Mouse (Mus musculus) cerebellum, adult 2 months (tissue): ENCODE measurements at regions not wholly inside any gene's neighbourhood (a gene's known extent, or its start where the extent isn't known, plus 50 kb on each side); places are given as distances from the start of the nearest gene placed in this dataset.

Experiments
- CTCF ChIP-seq: fragments of 200-500 bp; IDR thresholded peaks from 2 replicates; pipeline ENCODE4 v1.5.1; 2011; ENCODE audit warnings: low read depth, mild to moderate bottlenecking, control low read depth, low read length, moderate library complexity, borderline replicate concordance; ENCODE audit not compliant: insufficient read depth
- POLR2A ChIP-seq: fragments of 200-500 bp; IDR thresholded peaks from 2 replicates; pipeline ENCODE4 v1.6.1; 2011; ENCODE audit warnings: low read length, control low read depth, borderline replicate concordance; ENCODE audit not compliant: insufficient read depth

DNA sequence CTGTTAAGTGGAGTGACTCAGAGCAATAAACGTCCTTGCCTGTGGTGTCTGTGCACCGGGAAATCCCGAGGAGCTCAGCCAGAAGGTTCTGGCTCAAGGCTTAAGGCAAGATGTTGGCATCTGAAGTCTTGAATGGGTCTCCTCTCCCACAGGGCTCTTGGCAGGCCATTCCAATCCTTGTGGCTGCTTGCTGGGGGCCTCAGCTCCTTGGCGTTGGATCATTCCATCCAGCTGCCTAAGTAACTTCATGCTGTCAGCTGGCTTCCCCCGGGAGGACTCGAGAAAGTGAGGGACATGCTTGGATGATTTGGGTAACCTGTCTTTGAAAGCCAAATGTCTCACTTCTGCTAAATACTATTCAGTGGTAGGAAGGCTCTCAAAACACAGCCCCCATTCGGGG, 174.0 kb upstream of the Cops8 start:
- TF ChIP-seq POLR2A (no peak), CTCF (no peak)
